Mouse (Mus musculus) midbrain, embryonic 15.5 days (tissue): Measurements from ENCODE around the gene Eya3. TPM values are rescaled to one million over a fixed set of nuclear protein-coding genes. Genes with fewer than 3 reads are reported as not detected.

Source experiments
- polyA plus RNA-seq: library from polyadenylated mRNA; unstranded; fragments of >200 nt; fragmentation: Nextera tagmentation; extraction: Ambion mirVana; gene quantifications from 2 replicates; pipeline ENCODE4 v1.2.1, GENCODE M21; 2015

Gene Eya3
- polyA plus RNA-seq, 1 experiment from 2014 or later, result 15.3 TPM

Other genes starting within 250 kb of the Eya3 start
- 8.7 and 8.9 TPM in 2 replicates for gene Phactr4, start 216.5 kb upstream of the Eya3 start, polyA plus RNA-seq
- gene Med18, start 175.1 kb upstream of the Eya3 start, polyA plus RNA-seq, result 15.9 and 17.7 TPM in 2 replicates
- gene Sesn2, start 128.5 kb upstream of the Eya3 start, polyA plus RNA-seq, result 8.1 and 9.7 TPM in 2 replicates
- 1,207 and 1,280 TPM in 2 replicates for gene Atpif1, start 105.3 kb upstream of the Eya3 start, polyA plus RNA-seq
- 130 and 131 TPM in 2 replicates for gene Dnajc8, start 103.4 kb upstream of the Eya3 start, polyA plus RNA-seq
- 0.67 and 1.0 TPM in 2 replicates for gene Ptafr, start 74.9 kb upstream of the Eya3 start, polyA plus RNA-seq
- gene Xkr8, start 93.6 kb downstream of the Eya3 start, polyA plus RNA-seq, result 4.0 and 5.4 TPM in 2 replicates
- gene Smpdl3b, start 118.3 kb downstream of the Eya3 start, polyA plus RNA-seq, result 0.79 and 1.0 TPM in 2 replicates
- 32.9 and 34.5 TPM in 2 replicates for gene Rpa2, start 129.3 kb downstream of the Eya3 start, polyA plus RNA-seq
- gene Themis2, start 157.4 kb downstream of the Eya3 start, polyA plus RNA-seq, result 0.62 and 0.65 TPM in 2 replicates
- 52.8 and 59.9 TPM in 2 replicates for gene Ppp1r8, start 204.2 kb downstream of the Eya3 start, polyA plus RNA-seq
- gene Stx12, start 245.5 kb downstream of the Eya3 start, polyA plus RNA-seq, result 154 and 161 TPM in 2 replicates